Mouse (Mus musculus): Measurements from ENCODE around the gene Zfr. TPM values are rescaled to one million over a fixed set of nuclear protein-coding genes. Genes with fewer than 3 reads are reported as not detected.
"Not testable (repeated sequence)": the region's sequence is repeated elsewhere in the genome, so short reads cannot be mapped to it uniquely, and the experiment has no call there.

The Zfr gene
- total and polyA plus RNA-seq, 3 experiments, result 76.8 to 79.8 (median 77.8) TPM

DNA sequence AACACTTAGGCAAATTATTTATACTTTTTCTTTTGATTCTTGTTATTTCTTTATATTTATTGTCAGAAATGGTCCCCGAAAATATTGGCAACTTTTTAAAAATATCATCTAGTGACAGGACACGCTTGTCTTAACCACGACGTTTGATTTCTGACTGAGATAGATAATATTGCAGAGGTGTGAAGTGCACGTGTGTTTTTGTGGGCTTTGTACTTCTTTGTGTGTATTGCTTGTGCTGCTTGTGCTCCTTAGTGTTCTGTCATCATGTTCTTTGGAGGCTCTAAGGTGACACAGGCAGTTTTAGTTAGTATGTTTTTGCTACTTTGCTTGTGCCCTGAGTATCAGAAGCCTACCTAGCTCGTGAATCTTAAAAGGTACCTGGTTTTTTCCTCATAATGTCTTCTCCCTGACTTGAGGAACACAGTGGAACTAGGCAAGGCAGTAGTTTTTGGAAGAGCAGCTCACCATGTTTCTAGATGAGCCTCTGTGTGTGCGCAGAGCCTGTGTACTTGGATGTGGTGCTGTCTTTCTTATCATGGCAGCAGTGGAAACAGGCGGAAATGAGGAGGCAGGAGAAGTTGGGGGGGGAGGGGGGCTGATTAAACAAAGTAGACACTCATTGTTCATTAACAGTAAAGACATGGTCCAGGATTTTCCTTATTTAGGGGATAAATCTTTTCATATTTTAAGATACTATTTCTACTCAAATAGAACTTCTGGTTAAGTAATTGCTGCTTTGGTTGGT is 23.5 kb downstream of the Zfr start:
- H3K36me3 ChIP-seq (ENCODE audit: control insufficient read depth, insufficient read depth, low read length), result peaks cover 14% of the 10 kb centered on the region

GRCm38 (mm10) chr15:12147423-12147822 is 29.8 kb downstream of the Zfr start:
- DNase-seq, result no peak
- H3K27me3 ChIP-seq (ENCODE audit: control insufficient read depth, insufficient read depth, low read length), result no peaks in the 10 kb centered on the region
- intact Hi-C loops (cut with DNase I), result no loop called here

More for the DNA sequence above, 23.5 kb downstream of the Zfr start:
- Histone ChIP-seq H3K4me3 (no peak overlapping the region), H3K9ac (ENCODE audit: low read depth, low read length) (no peak overlapping the region), H3K27ac (no peak overlapping the region), H3K27me3 (ENCODE audit: control insufficient read depth, insufficient read depth, low read length) (no peaks in the 10 kb centered on the region), H3K4me1 (ENCODE audit: control insufficient read depth, insufficient read depth, low read length) (peaks cover 2% of the 10 kb centered on the region), H3K79me2 (replicated peaks; ENCODE audit: control insufficient read depth, insufficient read depth, low read length) (peaks cover 4% of the 10 kb centered on the region)
- 54% methylated on average over 8 of the region's 8 CpGs for WGBS
- intact Hi-C loops (cut with DNase I), result no loop called here
- TF ChIP-seq POLR2A (IDR thresholded peaks at IDR 0.05; ENCODE audit: insufficient read depth, low read depth, low read length) (no peak), CTCF (IDR thresholded peaks at IDR 0.05) (no peak), EP300 (IDR thresholded peaks at IDR 0.05; ENCODE audit: insufficient read depth, low read depth, low read length) (no peak)
- DNase-seq, result no peak

DNA sequence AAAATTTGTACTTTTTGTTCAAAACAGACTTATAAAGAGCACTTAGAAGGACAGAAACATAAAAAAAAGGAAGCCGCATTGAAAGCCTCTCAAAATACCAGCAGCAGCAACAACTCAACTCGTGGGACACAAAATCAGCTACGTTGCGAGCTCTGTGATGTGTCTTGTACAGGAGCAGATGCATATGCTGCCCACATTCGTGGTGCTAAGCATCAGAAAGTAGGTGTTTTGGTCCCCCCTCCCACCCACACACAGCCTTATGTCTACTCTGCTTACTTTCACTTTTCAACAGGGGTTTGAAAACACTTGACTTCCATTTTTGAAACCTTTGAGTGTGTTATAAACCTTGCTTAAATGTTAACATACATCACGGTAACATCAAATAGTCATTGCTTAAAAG is 31.9 kb downstream of the Zfr start:
- Histone ChIP-seq H3K4me3 (no peak overlapping the region), H3K4me1 (ENCODE audit: control insufficient read depth, insufficient read depth, low read length) (no peaks in the 10 kb centered on the region), H3K27me3 (ENCODE audit: control insufficient read depth, insufficient read depth, low read length) (no peaks in the 10 kb centered on the region), H3K36me3 (ENCODE audit: control insufficient read depth, insufficient read depth, low read length) (peaks cover 7% of the 10 kb centered on the region), H3K9ac (ENCODE audit: low read depth, low read length) (no peak overlapping the region), H3K79me2 (replicated peaks; ENCODE audit: control insufficient read depth, insufficient read depth, low read length) (peaks cover 1% of the 10 kb centered on the region; the same call in 1 of the 2 replicates), H3K27ac (no peak overlapping the region)
- 93% methylated on average over 6 of the region's 6 CpGs for WGBS
- DNase-seq, result no peak
- intact Hi-C loops (cut with DNase I), result no loop called here
- TF ChIP-seq CTCF (IDR thresholded peaks at IDR 0.05) (no peak), EP300 (IDR thresholded peaks at IDR 0.05; ENCODE audit: insufficient read depth, low read depth, low read length) (no peak), POLR2A (IDR thresholded peaks at IDR 0.05; ENCODE audit: insufficient read depth, low read depth, low read length) (no peak)

More at GRCm38 (mm10) chr15:12147423-12147822, 29.8 kb downstream of the Zfr start:
- Histone ChIP-seq H3K79me2 (replicated peaks; ENCODE audit: control insufficient read depth, insufficient read depth, low read length) (peaks cover 1% of the 10 kb centered on the region; the same call in 1 of the 2 replicates), H3K9ac (ENCODE audit: low read depth, low read length) (no peak overlapping the region), H3K4me1 (ENCODE audit: control insufficient read depth, insufficient read depth, low read length) (no peaks in the 10 kb centered on the region), H3K27ac (no peak overlapping the region), H3K4me3 (no peak overlapping the region), H3K36me3 (ENCODE audit: control insufficient read depth, insufficient read depth, low read length) (peaks cover 5% of the 10 kb centered on the region)
- no peak for TF ChIP-seq CTCF (IDR thresholded peaks at IDR 0.05)
- 88% methylated on average over 2 of the region's 2 CpGs for WGBS

GRCm38 (mm10) chr15:12153747-12154146 is 36.1 kb downstream of the Zfr start:
- Histone ChIP-seq H3K27ac (no peak overlapping the region), H3K9ac (ENCODE audit: low read depth, low read length) (no peak overlapping the region), H3K4me1 (ENCODE audit: control insufficient read depth, insufficient read depth, low read length) (no peaks in the 10 kb centered on the region), H3K79me2 (replicated peaks; ENCODE audit: control insufficient read depth, insufficient read depth, low read length) (peaks cover 1% of the 10 kb centered on the region; the same call in 1 of the 2 replicates), H3K36me3 (ENCODE audit: control insufficient read depth, insufficient read depth, low read length) (peaks cover 11% of the 10 kb centered on the region), H3K27me3 (ENCODE audit: control insufficient read depth, insufficient read depth, low read length) (no peaks in the 10 kb centered on the region), H3K4me3 (no peak overlapping the region)
- intact Hi-C loops (cut with DNase I), result no loop called here
- 56% methylated on average over 3 of the region's 3 CpGs for WGBS
- TF ChIP-seq POLR2A (IDR thresholded peaks at IDR 0.05; ENCODE audit: insufficient read depth, low read depth, low read length) (no peak), CTCF (IDR thresholded peaks at IDR 0.05) (no peak), EP300 (IDR thresholded peaks at IDR 0.05; ENCODE audit: insufficient read depth, low read depth, low read length) (no peak)
- no peak for DNase-seq

- Histone ChIP-seq H3K27me3 (ENCODE audit: control insufficient read depth, insufficient read depth, low read length) (no peaks in the 10 kb centered on the region), H3K36me3 (ENCODE audit: control insufficient read depth, insufficient read depth, low read length) (peaks cover 2% of the 10 kb centered on the region; the same call in 1 of the 2 replicates), H3K79me2 (replicated peaks; ENCODE audit: control insufficient read depth, insufficient read depth, low read length) (no peaks in the 10 kb centered on the region), H3K4me1 (ENCODE audit: control insufficient read depth, insufficient read depth, low read length) (no peaks in the 10 kb centered on the region; the same call in 1 of the 2 replicates), H3K27ac (no peak overlapping the region), H3K9ac (ENCODE audit: low read depth, low read length) (no peak overlapping the region), H3K4me3 (no peak overlapping the region)
- no peak for DNase-seq
- intact Hi-C loops (cut with DNase I), result no loop called here
- TF ChIP-seq EP300 (IDR thresholded peaks at IDR 0.05; ENCODE audit: insufficient read depth, low read depth, low read length) (no peak), POLR2A (IDR thresholded peaks at IDR 0.05; ENCODE audit: insufficient read depth, low read depth, low read length) (no peak), CTCF (IDR thresholded peaks at IDR 0.05) (no peak)
- 88% methylated on average over 5 of the region's 5 CpGs for WGBS
Observed at GRCm38 (mm10) chr15:12178126-12178525, 60.5 kb downstream of the Zfr start.

DNA sequence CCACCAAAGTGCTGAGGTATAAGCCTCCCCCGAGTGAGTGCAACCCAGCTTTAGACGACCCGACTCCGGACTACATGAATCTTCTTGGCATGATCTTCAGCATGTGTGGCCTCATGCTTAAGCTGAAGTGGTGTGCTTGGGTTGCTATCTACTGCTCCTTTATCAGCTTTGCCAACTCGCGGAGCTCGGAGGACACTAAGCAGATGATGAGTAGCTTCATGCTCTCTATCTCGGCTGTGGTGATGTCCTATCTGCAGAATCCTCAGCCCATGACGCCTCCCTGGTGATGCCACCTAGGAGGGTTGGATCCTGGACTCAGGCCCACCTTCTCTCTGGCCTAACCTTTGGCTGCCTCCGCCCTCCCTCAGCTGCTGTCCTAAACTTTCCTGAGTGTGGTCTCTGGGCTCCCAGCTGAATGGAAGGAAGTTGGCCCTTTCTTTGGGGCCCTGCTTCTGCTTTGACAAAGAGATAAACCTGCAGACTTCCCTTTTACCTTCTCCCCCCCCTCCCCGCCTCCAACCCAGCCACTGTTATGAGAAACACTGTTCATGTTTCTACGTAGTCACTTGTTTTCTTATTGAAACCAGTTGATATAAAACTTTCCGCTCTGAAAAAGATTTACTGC is 63.7 kb downstream of the Zfr start:
- intact Hi-C loops (cut with DNase I); H3K9ac ChIP-seq (ENCODE audit: low read depth, low read length); H3K36me3 ChIP-seq (ENCODE audit: control insufficient read depth, insufficient read depth, low read length); DNase-seq; H3K4me3 ChIP-seq; H3K4me1 ChIP-seq (ENCODE audit: control insufficient read depth, insufficient read depth, low read length); H3K27me3 ChIP-seq (ENCODE audit: control insufficient read depth, insufficient read depth, low read length); H3K79me2 ChIP-seq (replicated peaks; ENCODE audit: control insufficient read depth, insufficient read depth, low read length); H3K27ac ChIP-seq: not testable (repeated sequence)
- 66% methylated on average over 13 of the region's 13 CpGs for WGBS
